Mouse (Mus musculus): ENCODE measurements around the gene Spata31d1b.

GRCm38 (mm10) chr13:59672248-59672647, 39.8 kb upstream of the Spata31d1b start:
- TF ChIP-seq CTCF (conservative IDR thresholded peaks at IDR 0.05; ENCODE audit: low read length) (no peak), NANOG (IDR thresholded peaks at IDR 0.05; ENCODE audit: borderline replicate concordance, low read length) (no peak)
